Mouse (Mus musculus) left cerebral cortex, postnatal 36 days (tissue): Measurements from ENCODE around the gene Lnx1. TPM values are rescaled to one million over a fixed set of nuclear protein-coding genes. Genes with fewer than 3 reads are reported as not detected.

Experiments
- total RNA-seq, 2 experiments: library from RNA; stranded (reverse); gene quantifications; 2 replicates each; pipeline ENCODE4 v1.2.3; 2021

The Lnx1 gene
- total RNA-seq, 2 experiments from 2014 or later, result 25.1 to 25.8 TPM

Other genes starting within 250 kb of the Lnx1 start
- 10 to 100 TPM; 26.8 to 34.0 TPM for gene Scfd2, start 171.2 kb downstream of the Lnx1 start, total RNA-seq
- gene Fip1l1, start 167.5 kb downstream of the Lnx1 start, total RNA-seq, result 10 to 100 TPM; 55.5 to 71.2 TPM